Mouse (Mus musculus) cerebellum, adult 11-12 months (tissue): Measurements from ENCODE around the gene 1600014C23Rik.

Experiments used
- DNase-seq: peaks from one replicate; pipeline ENCODE4 v3.0.0; 2022

The 1600014C23Rik gene

DNA sequence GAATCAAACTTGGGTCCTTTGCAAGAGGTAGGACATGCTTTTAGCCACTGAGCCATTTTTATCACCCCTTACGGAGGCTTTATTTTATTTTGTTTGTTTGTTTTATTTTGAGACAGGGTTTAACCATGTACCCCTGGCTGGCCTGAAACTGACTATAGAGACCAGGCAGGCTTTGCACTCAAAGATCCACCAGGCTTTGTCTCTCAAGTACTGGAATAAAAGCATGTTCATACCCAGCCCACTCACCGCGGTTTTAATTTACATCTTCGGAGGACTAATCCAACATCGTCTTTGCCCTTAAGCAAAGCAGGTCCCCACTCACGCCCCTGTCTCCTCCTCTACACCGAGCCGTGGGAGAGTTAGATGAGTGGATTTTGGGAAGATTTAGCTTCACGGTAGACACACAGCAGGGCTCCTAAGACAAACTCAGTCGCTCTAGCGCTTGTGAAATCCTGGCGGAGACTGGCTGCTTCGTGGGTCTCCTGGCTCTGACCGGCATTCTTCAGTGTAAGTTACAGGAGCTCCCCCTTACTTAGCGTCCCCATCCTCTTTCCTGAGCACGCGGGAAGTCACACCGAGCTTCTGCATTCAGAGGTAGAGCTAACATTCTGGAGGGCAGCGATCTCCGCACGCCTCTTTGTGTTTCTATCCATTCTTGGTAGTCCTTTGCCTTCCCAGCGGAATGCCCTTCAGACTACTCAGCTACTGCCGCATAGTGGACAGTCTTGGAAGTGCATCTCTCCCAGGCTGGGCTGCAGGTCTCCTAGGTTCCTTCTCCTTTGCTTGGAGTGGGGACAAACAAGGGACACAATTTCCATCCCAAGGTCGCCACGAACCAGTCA lies 9.7 kb downstream of the 1600014C23Rik start:
- DNase-seq, result peak; percentile 67

DNA sequence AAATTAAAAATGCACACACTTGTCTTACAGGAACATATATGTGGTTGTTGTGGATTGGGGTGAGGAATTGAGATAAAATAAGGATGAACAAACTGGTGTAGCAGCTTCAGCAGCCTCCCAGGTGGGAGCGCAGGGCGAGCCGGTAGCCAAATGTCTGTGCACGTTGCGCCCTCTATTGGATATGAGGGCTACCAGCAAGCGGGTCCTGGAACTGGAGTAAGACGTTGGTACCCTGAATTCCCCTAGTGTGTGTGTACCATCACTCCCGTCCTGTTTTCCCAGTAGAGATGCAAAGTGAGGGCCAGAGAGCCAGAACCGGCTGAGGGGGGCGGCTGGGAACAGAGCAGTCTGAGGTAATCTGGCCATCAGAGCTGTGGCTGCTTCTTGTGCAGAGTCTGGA lies 15.3 kb downstream of the 1600014C23Rik start:
- peak; percentile 61 for DNase-seq

DNA sequence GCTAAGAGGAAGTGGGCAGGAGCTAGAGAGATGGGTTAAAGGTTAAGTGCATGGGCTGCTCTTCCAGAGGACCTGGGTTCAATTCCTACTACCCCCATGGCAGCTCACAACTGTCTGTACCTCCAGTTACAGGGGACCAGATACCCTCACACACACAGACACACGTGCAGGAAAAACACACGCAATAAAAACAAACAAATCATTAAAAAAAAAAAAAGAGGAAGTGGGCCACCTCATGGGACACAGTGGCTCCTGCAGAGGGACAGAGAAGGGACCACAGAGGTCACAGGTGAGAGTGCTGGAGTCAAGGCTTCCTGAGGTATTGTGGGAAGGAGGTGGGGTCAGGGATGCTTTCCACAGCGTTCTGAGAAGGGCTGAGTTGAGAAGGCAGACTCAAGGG lies 22.1 kb downstream of the 1600014C23Rik start:
- no peak for DNase-seq

DNA sequence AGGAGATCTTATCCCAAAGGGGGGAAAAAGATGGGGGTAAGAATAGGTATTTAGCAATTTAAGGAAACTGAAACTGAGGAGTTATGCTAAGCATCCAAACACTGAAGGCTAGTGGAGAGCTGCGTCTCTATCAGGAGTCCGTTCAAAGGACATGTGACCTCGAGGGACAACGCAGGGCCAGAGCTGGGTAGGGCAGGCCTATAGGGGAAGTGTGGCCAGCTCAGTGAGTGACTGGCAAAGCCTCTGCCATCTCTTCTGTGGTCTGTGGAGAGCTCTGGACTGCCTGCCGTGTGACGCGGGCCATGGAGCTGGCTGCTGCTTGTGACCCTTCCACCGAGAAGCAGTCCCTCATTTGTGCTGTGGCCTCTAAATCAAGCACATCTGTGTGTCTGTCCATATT lies 23.2 kb downstream of the 1600014C23Rik start:
- DNase-seq, result no peak

DNA sequence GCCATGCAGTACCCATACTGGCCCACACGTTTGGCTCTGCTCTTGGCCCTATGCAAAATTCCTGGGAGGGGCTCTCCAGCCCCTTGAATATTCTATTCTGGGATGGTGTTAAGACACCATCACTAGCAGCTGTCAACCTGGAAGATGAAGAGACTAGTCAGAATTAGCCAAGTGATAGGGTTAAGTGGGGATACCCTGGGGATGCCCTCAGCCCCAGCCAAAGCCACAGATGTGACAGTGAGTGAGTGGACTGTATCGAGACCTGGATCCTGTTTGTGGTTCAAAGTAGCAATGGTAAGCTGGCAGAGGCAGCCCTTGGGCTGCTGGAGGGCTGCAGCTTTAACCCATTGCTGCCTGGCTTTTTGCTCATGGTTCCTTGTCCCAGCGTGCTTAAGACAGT lies 23.8 kb downstream of the 1600014C23Rik start:
- DNase-seq, result no peak

DNA sequence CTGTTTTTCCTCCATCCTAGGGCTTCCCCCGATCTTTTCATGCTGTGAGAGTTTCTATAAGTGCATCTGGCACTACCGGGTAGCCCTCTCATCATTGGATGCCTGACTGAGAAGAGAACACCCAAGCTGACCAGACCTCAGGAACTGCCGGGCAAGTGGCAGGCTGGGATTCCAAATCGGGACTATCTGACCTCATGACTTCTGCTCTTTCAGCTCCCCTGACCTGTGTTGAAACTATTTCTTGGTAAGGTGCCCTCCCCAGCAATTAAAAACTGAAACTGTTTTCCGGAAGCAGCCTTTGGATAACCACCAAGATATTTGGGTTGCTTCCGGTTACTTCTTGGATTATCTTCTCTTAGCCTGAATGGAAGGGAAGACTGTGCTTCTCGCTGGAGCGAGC lies 25.5 kb downstream of the 1600014C23Rik start:
- DNase-seq, result no peak

DNA sequence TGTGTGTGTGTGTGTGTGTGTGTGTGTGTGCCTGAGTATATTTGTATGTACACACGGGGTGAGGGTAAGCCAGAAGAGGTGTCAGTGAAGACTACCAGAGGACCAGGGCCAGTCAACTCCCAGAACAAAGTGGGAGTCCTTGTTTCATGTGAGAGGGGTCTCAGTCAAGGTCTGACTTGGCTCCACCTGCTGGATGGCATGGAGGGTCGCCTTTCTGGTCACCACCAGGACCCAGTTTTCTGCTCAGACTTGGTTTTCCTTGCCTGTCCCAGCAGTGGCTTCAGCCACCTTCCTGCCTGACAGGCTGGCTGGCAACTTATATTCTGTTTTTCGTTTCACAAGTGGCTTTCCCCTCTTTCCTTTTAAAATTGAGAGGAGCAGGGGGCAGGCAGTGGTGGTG lies 26.3 kb downstream of the 1600014C23Rik start:
- DNase-seq, result no peak

DNA sequence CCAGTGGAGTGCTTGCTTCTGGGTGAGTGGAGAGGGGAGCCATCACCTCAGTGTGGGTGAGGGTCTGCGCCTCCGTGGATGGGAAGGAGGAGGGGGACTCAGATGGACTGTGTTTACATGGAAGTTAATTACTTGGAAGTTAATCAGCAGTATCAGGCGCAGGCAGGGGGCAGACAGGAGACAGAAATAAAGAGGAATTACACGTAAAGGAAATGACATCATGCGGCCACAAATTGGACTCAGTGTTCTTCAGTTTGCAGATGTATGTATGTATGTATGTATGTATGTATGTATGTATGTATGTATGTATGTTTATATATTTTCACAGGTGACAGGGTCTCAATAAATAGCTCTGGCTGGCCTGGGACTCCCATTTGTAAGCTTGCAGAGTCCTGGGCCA lies 26.8 kb downstream of the 1600014C23Rik start:
- no peak for DNase-seq

DNA sequence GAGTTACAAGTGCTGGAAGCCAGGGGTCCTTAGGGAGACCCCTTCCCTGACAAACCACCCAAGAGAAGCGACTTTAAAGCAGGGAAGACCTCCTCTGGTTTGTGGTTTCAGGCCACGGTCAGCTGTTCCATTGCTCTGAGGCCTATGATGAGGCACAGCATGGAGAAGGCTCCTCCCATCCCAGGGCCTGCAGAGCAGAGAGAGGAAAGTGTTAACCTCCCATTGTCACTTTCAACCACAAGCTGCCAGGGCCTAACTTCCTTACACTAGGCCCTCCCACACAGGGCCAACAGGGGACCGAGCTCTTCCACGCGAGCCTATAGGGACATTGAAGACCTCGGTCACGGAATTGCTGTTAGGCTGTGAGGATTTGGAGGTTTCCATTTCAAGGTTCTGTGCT lies 30.5 kb downstream of the 1600014C23Rik start:
- DNase-seq, result no peak

DNA sequence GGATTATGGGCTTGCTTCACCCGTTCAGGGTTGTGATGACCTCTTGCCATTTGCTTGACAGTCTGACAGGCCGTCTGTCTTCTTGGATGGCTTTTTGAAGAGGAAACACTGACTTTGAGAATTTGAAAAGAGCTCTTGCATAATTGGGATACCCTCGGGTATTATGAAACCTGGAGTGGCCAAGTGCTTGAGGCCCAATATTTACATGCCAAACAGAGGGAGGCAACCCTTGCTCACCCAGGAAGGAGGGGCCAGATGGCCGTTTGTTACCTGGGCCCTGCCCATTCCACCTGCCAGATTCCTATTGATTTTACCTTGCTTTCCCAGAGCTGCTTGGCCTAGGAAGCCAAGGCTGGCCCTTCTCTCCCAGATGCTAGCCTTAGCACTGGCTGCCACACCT lies 31.4 kb downstream of the 1600014C23Rik start:
- DNase-seq, result no peak

DNA sequence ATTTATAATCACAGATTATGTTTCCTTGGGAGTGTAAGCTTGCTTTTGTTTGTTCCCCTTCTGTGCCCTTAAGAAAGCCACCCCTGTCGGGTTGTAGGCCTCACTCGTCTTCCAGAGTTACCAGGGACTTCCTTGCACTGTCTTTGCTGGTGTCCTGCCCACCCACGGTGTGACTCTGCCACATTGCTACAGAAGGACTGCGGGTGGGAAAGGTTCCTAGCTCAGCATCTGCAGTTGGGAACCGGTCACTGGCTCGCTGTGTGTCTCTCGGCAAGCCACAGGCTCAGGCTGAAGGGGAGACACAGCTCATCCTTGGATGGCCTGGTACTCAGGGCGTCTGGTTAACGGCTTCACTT lies 32.4 kb downstream of the 1600014C23Rik start:
- no peak for DNase-seq

DNA sequence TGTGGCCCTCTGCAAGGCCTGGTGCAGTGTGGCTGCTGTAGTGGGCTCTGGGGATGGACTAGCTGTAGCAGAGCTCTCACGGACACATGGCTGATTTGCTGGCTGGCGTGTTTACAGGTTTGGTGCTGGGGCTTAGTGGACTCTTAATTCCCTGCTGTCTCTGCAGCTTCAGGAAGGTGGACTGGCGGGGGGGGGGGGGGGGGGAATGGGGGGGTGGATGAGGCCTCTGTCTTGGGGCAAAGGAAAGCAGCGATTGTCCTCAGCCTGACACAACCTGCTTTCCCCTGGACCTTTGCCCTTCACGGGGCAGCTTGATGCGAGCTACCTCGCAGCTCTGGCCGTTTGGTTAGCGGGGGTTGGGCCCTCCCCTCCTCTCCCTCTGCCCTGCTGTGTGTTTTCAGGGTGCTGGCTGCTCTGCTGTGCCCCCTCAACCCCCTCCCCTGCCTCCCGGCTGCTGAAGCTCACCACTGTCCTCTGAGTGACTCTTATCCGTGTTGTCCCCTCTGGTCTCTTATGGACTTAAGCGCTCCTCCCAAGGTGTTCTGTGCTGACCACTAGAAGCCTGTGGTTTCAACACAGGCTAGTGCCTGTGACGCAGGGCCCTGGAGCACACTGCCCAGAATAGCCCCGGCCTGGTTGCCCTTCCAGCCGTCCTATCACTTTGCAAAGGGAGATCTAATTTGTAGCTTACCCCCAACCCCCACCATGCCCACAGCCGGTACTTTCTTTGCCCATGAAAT lies 33.0 kb downstream of the 1600014C23Rik start:
- DNase-seq, result no peak

DNA sequence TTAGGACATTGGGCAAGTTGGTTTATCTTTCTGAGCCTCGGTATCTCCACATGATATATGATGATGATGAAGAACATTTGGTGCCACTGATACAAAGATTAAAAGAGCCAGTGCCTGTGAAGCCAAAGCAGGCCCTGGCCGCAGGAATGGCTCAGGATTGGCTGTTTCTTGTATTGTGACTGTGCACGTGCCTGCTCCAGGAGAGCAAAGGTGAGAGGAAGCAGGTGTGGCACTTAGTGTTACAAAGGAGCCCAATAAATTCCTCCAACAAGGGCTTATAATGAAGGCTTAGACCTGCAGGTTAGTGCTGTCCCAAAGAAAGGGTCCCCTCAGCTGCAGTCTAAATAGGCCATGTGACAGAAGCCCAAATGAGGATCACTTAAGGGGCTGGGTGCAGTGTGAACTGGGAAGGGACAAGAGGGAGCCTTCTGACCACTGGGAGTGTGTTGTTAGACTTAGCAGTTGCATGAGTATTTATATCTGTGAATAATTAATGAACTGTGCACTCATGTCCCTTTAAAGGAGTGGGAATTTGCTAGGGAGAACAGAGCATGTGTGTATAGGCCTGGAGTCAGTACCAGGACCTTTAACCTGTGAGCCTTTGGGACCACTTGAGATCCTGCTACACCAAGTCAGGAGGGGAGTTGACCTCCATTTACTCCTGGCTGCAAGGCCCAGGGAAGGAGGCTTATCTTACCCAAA lies 34.5 kb downstream of the 1600014C23Rik start:
- DNase-seq, result no peak

DNA sequence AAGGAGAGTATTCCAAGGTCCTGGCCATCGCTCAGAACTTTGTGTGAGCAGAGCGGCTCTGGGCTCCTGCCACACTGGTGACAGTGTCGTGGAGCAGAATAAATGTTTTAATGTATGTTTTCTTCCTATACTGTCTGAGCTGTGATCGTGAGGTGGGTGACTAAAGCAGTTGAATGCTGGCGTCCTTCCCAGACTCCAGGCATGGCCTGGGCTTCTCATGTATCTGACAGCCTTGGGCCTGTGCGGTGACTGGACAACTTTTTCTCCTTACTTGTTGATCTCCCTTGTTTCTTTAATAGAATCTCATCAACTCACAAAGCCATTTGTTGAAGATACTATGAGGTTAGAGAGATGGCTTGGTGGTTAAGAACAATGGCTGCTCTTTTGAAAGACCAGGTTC lies 35.3 kb downstream of the 1600014C23Rik start:
- DNase-seq, result no peak

DNA sequence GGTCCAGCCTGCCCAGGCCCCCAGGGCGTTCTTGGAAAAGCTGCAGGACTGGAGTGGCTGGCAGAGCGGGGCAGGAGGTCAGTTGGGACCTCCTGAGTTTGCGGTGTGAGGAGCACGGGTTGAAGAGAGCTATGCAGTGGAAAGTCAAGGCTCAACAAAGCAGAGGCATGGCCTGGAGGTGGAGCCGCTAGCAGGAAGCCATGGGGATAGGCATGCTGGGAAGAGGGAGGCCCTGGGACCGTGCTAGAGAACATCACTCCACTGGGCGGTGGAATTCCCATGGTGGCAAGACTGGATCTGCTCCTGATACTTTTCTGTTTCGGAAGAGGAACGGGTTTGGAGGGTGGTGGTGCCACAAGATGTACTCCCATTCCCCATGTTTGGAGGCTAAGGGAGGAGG lies 36.7 kb downstream of the 1600014C23Rik start:
- no peak for DNase-seq

DNA sequence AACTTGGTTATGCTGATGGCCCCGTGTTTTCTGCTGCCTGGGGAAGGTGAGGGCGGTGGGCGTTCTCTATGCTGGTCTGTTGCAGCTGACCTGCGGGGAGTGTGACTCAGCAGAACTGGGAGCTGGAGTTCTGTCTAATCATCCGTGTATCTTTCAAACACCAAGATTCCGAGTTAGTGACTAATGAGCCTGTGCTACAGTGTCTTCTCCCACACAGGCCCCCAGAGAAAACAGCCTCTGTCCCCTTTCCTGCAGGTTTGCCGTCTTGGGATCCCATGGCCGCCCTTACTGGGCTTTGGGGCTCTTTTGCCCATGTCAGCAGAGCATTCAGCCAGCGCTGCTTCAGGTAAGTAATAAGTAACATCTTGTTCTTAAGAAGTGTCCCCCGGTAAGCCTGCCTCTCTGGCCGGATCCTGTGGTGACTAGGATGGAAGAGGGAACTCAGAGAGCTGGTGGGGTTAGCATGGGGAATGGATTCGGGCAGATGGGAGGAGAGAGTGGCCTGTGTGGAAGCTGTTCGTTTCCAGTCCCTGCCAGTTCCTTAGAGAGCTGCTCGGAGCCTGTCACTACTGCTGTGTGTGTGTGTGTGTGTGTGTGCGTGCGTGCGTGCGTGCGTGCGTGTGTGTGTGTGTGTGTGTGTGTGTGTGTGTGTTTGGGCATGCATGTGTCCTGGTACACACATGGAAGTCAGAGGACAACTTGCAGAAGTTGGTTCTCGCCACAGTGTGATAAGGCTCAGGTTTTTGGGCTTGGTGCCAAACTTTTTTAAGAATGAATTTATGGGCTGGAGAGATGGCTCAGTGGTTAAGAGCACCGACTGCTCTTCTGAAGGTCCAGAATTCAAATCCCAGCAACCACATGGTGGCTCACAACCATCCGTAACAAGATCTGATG lies 38.2 kb downstream of the 1600014C23Rik start:
- DNase-seq, result no peak

DNA sequence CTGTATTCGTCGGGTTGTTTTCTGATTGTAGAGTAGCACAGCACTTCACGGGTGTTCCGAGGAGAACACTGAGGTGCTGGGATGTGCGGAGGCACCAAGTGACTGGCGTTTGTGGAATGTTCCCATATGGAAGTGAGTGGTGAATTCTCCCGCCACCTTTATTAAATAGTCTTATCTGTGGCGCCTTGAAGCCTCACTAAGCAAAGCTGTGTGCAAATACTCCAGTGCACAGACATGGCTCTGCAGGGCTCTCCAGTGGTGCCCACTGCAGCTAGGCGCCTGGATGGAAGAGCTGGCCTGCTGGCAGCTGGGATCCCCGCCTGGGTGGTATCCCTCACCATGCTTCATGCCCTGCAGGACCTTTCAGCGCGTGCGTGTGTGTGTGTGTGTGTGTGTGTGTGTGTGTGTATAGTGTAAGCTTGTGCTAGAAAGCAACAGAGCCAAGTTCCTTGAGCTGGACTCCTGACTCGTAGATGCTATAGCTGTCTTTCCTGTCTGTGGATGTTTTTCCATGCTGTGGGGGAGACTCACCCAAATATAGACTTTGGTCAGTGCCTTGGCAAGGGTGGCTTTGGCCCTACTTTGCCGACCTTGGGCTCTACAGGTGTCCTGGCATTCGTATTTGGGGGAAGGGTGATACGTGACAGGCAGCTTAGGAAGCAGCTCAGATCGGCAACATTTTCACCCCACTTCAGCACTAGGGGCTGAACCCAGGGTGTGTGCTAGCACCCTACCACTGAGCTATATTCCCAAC lies 39.7 kb downstream of the 1600014C23Rik start:
- DNase-seq, result no peak

DNA sequence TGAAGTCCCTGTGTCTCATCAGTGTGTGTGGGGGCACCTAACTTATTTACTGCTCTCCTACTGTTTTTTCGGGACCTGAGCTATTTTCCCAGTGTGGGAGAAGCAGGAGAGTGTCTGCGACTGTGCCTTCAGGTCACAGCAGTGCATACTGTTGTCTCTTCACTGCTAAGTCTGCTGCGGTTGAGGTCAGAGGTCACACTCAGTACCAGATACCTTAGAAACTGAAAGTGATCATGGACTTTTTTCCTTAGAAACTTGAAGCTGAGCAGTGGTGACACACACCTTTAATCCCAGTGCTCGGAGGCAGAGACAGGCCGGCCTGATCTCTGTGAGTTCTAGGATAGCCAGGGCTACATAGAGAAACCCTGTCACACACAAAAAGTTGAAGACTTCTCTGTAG lies 41.5 kb downstream of the 1600014C23Rik start:
- DNase-seq, result no peak

DNA sequence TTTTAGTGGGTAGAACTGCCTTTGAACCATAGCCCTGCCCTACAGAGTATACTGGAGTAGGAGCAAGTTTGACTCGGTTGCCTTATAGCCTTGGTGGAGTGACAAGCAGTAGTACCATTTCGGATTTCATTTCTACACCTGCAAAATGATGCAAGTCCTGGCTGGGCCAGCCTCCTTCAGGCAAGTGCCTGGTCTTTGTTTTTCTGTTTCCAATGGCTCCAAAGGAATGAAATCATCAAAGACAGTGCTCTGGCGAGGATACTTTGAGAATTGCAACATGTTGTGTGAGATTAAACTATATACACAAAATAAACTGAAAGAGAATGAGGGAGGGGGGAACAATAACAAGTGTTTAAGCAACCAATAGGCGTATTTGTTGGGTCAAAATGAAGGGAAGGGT lies 43.6 kb downstream of the 1600014C23Rik start:
- DNase-seq, result no peak

DNA sequence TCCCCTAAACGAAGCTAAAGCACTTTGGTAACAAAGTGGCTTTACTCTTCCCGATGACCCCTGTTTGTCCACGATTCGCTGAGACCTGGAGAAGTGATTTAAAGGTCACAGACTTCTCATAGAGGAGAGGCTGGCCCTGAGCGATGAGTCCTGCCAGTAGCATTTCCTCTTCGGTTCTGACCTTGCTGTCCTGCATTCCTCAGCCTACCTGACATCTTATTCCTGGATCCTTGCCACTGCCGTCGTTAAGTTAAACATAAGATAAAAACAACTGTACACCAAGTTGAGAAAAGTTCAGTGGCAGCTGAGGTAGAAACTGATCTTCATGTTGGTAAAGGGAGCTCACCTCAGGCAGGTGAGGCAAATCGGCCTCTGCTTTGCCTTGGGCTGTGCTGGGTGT lies 44.5 kb downstream of the 1600014C23Rik start:
- no peak for DNase-seq

DNA sequence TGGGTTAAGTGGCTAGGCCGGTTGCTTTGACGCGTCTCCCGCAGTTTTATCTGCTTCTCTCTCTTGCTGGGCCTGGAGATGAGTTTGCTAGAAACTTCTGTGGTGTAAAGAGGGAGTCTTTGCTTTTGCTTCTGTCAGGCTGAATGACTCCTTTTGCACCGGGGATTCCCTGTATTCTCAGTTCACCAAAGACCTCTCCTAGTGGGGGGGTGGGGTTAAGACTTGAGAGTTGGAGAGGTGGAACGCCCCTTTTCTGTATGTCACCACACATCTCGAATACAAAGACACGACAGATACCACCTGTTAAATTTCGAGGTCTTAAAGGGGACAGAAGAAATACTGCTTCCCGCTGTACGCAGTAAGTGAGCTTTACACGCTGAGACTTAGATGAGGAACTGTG lies 46.9 kb downstream of the 1600014C23Rik start, which contains the start of gene Tmem63b:
Tmem63b (minus strand) TSS at position 190 of the 400 bp plus-strand sequence.
- DNase-seq, result no peak

DNA sequence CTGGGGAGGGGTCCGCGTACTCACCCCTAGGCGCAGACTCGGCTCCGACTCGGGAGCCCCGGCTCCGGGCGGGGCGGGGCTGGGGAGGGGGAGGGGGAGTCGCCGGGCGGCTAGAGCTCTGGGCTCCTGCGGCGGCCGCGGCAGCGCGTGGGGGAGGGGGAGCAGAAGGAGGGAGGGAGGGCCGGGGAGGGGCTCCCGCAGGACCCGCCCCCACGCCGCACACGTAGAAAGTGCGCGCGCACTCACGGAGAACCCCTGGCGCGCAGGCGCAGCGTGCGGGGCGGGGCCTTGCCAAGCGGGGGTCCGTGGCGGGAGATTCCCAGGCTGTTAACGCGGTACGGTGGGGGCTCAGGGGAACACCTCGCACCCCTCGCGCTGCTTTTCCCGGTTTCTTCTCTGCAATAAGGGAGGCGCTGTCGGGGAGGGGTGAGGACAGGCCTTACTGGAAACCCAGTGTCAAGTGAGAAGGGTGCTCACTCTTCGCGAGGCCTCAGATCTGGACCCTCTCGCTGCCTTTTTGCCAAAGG lies 47.5 kb downstream of the 1600014C23Rik start, which contains the start of gene Mrpl14:
Mrpl14 (plus strand) TSS at position 230 of the 527 bp plus-strand sequence.
- peak; percentile 88 for DNase-seq
